Mouse (Mus musculus) frontal cortex, adult 2 months (tissue): Measurements from ENCODE around the gene Slc4a10. TPM values are rescaled to one million over a fixed set of nuclear protein-coding genes. Genes with fewer than 3 reads are reported as not detected.

Experiments used
- DNase-seq, 2 experiments: peaks; one replicate each; pipeline ENCODE4 v3.0.0; 2022; ENCODE audit warnings: low spot score in 1 of 2; ENCODE audit errors: extremely low spot score in 1 of 2
- polyA plus RNA-seq: library from polyadenylated mRNA; depleted of rRNA; stranded (reverse); fragments of >200 nt; gene quantifications from 2 replicates; pipeline ENCODE4 v1.2.3, GENCODE M21; 2012; rRNA removed

Gene Slc4a10
- polyA plus RNA-seq, 1 experiment: 138 TPM

DNA sequence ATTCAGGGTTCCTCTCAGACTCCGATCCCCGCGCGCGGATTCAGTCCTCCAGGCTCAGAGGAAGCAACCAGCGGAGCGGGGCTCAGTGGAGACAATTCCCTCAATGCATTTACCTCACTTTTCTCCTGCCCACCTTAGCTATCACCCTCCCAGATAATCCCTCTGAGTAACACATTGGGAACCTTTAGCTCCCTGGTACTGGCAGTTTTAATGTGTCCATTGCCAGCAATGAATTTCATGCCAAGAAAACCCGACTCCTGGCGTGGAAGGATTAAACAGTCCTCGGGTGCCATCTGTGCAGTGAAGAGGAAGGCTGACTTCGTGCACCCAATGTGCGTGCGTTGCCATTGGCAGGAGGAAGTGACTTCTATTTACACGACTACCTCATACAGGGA, 295.5 kb downstream of the Slc4a10 start:
- DNase-seq: peak in 1 of 2 experiments; percentile 63

DNA sequence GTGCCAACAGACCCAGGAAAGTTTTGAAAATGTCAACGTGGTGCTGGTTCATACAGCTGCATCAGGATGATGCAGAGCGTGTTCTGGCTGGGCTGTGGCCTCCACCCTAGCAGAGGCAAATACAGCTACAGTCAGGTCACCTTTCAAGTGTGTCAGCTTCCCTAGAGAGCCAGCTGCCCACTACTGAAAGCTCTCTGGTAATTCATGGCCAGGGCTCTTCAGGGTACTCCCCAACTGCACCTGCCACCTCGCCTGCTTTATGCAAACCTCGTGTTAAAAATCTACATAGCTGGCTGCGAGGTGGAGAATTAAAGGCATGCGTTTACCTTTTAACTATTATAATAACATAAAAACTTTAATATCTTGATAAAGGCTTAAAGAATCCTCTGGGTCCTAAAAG, 298.1 kb downstream of the Slc4a10 start:
- DNase-seq: no peak

DNA sequence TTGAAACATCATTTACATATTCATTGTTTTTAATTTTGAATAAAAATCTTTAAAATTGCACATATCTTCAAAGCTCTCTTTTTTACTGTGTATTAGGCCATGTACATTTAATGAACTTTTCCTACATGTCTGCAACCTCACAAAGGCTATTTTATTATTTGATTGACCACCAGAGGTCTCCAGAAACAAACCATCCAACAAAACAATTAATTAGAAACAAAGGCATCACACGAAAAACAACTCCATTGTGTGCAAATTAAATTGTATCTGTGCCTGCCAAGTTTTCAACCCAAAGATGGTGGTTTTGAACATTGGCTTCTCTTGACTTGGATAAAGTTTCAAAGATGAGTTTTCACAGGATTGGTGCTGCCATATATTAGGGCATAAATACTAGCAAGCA, 300.5 kb downstream of the Slc4a10 start:
- DNase-seq: no peak

DNA sequence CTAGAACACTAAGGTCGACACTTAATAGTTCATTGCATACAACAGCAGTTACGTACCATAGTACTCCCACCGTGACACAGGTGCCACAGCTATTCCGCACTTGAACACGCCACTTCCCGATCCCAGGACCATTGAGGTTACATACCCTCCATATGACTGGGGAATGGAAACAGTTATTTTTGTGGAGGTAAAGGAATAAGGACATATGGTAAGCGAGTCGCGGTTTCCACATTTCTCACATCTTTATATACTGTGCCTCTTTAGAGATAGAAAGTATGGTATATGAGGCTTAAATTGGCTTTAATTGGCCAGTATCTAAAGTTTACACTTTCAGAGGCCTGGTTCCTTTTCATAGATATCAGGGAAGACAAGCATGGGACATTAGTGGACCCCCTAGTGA, 301.5 kb downstream of the Slc4a10 start:
- DNase-seq: no peak

DNA sequence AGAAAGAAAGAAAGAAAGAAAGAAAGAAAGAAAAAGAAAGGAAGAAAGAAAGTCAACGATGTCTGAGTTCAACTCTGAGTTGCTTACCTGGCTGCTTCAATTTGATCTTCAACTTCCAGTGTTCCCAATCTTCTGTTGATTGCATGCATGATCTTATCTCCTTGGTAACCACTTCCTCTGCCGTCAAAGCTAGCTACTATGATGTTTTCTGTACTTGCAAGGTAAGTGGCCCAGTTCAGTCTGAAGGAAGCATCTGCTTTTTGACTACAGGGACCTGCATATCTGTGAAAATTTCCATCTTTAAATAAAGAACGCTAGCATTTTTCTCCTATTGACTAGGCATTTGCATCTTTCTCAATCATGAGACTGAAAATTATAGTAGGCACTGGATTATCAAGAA, 305.8 kb downstream of the Slc4a10 start:
- DNase-seq: no peak

DNA sequence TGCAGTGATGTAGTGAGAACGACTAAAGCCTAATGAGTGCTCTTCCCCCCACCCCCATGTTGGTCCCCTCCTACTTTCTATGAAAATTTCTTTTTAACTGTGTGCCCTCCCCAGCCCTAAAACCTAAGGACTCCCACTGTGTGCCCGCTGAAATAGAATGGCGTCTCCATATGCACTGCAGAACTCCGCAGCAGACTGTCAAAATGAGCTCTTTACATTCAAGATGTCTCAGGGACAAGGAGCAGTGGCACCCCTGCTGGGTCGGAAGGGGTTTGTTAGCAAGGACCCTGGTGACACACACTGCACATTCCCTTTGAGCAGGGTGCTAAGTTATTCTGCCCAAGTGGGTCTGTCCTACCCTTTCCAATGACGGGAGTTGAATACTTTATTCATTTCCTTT, 309.5 kb downstream of the Slc4a10 start:
- no peak for DNase-seq

DNA sequence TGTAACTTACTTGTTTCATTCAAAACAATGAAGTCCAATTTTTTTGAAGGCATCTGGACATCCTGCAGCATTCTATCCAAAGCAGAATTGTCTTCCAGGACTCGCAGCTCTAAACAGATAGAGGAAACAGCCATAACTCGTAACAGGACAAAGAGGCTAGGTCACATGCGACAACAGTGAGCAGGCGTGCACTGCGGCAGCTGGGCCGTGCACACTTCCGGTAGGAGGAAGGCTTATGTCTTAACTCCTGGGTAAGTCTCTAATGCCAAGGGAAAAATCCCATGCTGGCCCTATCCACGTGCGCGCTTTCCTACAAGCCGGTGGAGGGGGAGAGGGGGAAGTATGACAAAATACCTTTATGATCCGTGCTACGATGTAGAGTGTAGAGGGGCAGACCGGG, 310.3 kb downstream of the Slc4a10 start:
- DNase-seq: no peak

DNA sequence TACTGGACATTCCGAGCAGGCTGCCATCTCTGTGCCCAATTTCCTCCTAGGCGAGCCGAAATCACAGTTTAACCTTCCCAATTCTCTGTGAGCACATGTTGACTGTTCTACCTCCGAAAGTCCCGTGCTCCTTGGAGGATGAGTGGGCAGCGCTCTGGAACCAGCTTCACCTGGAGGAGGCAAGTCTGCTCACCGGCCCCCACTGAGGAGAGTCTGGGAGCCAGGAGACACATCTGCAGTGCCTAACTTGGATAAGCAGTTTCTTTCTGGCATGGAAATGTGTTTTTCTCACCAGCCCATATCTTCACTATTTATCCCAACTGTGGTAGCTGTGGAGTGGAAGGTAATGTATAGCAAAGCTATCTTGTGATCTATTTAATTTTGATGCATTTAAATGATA, 311.0 kb downstream of the Slc4a10 start:
- peak in 1 of 2 experiments; percentile 45 for DNase-seq

DNA sequence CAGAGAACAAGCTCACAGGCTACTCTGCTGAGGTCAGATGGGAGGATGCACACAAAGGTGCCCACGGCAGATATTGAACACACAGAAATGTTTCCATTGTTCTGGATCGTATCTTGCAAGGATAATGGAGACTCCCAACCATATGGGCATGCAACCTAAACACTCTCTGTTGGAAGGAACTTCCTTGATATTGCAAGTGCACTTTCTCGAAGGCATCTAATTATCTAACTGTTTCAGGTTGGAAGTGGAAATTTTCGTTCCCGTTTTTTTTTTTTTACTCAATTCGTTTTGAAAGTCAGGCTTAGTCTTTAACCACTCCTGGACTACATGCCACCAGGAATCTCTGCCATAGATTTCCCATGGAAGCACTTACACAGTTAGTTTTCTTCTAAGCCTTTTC, 314.6 kb downstream of the Slc4a10 start:
- no peak for DNase-seq

DNA sequence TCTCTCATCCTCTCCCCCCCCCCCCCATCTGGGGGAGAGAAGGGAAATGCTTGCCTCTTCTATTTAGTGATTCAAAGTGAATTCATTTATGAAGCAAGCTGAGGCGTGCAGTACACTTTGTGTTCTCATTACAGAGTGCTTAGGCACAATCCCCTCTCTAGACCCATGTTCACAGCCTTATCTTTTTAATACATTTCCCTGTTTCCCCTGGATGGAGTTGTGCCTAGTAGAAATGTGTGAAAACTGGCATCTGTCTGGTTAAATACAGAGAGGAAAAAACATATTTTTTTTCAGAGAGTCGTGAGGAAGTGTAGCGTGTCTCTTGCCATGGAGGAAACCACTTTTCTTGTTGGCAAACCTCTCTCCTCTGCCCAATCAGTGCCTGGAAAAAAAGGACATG, 315.3 kb downstream of the Slc4a10 start:
- DNase-seq: peak in 1 of 2 experiments; percentile 52

DNA sequence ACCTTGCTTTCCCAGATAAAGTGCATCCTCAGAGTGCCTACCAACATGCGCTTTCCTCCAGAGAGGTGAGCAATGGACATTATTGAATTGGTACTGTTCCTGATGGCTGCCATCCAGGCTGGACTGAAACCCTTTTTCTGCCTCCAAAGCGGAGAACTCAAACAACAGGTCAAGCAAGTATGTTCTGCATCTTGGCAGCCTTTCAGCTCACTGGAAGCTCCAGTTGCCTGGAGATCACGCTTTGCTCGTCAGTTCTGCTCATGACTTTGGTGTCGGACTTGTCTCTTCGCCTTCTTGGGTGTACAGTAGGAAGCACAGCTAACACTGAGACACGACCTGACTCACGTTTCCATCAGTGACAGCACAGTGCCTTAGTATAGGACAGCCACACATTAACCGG, 315.9 kb downstream of the Slc4a10 start:
- DNase-seq: no peak

DNA sequence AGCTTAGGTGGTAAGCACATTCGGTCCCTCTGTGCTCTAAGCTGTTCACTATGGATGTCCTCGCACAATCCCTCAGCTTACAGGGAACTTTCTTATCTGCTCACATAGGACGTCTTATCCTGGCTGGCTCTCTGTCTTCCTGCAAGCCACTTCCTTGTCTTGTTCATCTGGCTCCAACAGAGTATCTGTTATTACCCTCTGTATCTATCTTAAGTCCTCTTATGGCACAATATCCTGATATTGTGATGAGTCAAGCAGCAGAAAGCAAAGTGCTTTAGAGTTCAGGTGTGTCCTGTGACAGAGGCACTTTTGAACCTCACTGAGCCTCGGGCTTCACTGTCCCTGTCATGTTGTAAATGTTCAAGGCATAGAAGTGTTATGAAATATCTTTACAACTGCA, 317.3 kb downstream of the Slc4a10 start:
- no peak for DNase-seq

DNA sequence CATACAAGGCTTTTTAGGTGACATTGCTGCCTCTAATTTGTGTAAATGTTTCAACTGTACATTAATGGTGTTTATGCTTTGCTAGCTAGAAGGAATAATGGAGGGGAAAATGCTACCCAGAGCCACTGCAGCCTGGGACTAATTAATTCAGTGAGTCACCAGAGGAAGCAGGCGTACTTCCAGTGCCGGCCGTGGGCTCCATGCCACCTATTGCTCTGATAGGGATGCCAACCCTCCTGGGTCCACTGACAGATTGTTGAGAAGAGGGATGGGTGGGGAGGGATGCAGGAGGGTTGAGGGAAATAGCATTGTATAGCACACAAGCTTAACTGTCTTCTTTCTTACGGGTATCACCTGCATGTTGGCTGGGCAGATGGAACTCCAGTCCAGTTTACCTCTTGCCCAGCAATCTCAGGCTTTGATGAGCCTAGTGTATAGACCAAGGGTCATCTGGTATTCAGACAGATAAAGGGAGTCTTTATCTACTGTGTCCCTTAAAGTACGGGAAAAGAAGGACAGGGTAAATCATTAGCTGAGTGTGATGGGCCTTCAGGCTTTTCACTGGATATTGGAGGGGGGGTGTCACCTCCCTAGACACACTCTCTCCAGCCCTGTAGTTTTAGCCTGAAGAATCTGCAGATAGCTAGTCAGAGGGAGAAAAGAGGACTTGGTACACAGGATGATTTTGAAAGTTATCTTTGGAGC, 322.2 kb downstream of the Slc4a10 start:
- no peak for DNase-seq

DNA sequence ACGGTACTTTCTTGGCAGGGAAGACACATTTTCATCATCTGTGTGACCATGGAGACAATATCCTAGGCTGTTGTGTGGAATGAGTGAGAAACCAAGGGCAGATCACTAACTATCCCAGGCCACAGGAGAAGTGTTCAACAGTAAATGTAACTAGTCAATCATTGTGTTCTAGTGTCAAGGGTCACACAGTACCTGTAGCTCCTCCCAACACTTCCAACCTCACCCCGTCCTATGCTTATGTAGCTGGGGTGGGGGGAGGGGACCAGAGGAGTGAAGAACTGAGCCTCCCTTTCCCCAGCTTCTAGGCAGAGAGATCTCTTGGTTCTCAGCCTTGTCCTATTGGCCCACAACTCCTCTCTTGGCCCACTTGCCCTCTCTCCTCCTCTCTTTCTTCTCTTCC, 323.8 kb downstream of the Slc4a10 start:
- no peak for DNase-seq

DNA sequence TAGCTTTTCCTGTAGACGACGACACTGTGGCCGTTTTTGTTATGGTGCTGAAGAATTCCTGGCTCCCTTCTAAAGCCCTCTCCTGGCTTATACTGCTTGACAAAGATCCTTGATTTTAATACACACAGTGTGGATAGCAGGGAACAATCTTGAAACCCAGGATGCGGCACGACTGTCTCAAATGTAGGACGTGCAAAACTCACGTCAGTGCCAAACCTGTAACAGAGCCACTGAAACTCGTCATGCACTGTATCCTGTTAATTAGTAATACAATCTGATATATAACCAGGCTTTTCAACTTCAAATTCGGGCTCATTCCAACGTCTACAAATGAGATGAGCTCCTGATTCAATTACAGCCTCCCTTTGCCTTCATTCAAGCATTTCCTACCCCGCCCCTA, 327.4 kb downstream of the Slc4a10 start:
- DNase-seq: no peak

Other genes with a start within 250 kb of the Slc4a10 start
- 47.3 and 53.1 TPM in 2 replicates for gene Tbr1, start 243.5 kb upstream of the Slc4a10 start, polyA plus RNA-seq